Mouse (Mus musculus) G1E (cell line): ENCODE results near the gene Gm49383. TPM values are rescaled to one million over a fixed set of nuclear protein-coding genes. Genes with fewer than 3 reads are reported as not detected.
"Not testable (repeated sequence)": the region's sequence is repeated elsewhere in the genome, so short reads cannot be mapped to it uniquely, and the experiment has no call there.

Experiments
- ATAC-seq: 2 replicates; pipeline ENCODE4 v1.8.0; 2016; ENCODE audit warnings: mild to moderate bottlenecking; ENCODE audit not compliant: insufficient number of reproducible peaks, poor library complexity, low FRiP score, severe bottlenecking; ENCODE audit errors: extremely low read depth
- DNase-seq: peaks from one replicate; pipeline ENCODE4 v3.0.0; 2012; ENCODE audit warnings: low spot score
- H3K27me3 ChIP-seq: 2 replicates; pipeline ENCODE4 v1.6.1; 2012; ENCODE audit warnings: mild to moderate bottlenecking, low read length, inconsistent platforms; ENCODE audit not compliant: insufficient read depth
- H3K36me3 ChIP-seq: replicated peaks from 2 replicates; pipeline ENCODE3; 2012; ENCODE audit warnings: mild to moderate bottlenecking, inconsistent platforms
- H3K4me1 ChIP-seq: 2 replicates; pipeline ENCODE4 v1.6.1; 2012; ENCODE audit warnings: low read depth, low read length, inconsistent platforms, mixed read lengths; ENCODE audit not compliant: insufficient read depth
- H3K4me3 ChIP-seq: 2 replicates; pipeline ENCODE4 v1.5.1; 2012; ENCODE audit warnings: low read depth, mild to moderate bottlenecking, inconsistent platforms, low read length, moderate library complexity, mixed read lengths
- H3K9me3 ChIP-seq: replicated peaks from 2 replicates; pipeline ENCODE4 v1.6.1; 2012; ENCODE audit warnings: inconsistent platforms
- CTCF ChIP-seq: IDR thresholded peaks from 2 replicates; pipeline ENCODE4 v1.5.1; 2012; ENCODE audit warnings: low read depth, low read length, inconsistent platforms, mixed read lengths
- GATA1 ChIP-seq: IDR thresholded peaks from 2 replicates; pipeline ENCODE4 v1.6.1; 2012; ENCODE audit warnings: borderline replicate concordance, low read length, inconsistent platforms, mixed read lengths
- GATA2 ChIP-seq: IDR thresholded peaks from 2 replicates; pipeline ENCODE4 v1.6.1; 2012; ENCODE audit warnings: low read depth, low read length, inconsistent platforms, borderline replicate concordance
- POLR2AphosphoS5 ChIP-seq: IDR thresholded peaks from 2 replicates; pipeline ENCODE4 v1.6.1; 2012; ENCODE audit warnings: low read depth, low read length, inconsistent platforms; ENCODE audit not compliant: insufficient replicate concordance
- TAL1 ChIP-seq: conservative IDR thresholded peaks from 2 replicates; pipeline ENCODE4 v1.6.1; 2012; ENCODE audit warnings: low read depth, low read length, inconsistent platforms, mixed read lengths
- polyA plus RNA-seq: library from polyadenylated mRNA; stranded (reverse); fragments of >175 nt; gene quantifications from 2 replicates; pipeline ENCODE4 v1.2.3, GENCODE M21; 2012
- total RNA-seq, 2 experiments: library from RNA; stranded (forward) in 1 of 2; stranded (reverse) in 1 of 2; fragments of 200-1000 nt in 1 of 2; fragments of >200 nt in 1 of 2; fragmentation: Nextera tagmentation in 1 of 2; gene quantifications; 2 replicates each; pipeline ENCODE4 v1.2.3; 2014 to 2017

Gm49383 gene
- total and polyA plus RNA-seq, 3 experiments = 33.0 to 75.5 (median 56.1) TPM

DNA sequence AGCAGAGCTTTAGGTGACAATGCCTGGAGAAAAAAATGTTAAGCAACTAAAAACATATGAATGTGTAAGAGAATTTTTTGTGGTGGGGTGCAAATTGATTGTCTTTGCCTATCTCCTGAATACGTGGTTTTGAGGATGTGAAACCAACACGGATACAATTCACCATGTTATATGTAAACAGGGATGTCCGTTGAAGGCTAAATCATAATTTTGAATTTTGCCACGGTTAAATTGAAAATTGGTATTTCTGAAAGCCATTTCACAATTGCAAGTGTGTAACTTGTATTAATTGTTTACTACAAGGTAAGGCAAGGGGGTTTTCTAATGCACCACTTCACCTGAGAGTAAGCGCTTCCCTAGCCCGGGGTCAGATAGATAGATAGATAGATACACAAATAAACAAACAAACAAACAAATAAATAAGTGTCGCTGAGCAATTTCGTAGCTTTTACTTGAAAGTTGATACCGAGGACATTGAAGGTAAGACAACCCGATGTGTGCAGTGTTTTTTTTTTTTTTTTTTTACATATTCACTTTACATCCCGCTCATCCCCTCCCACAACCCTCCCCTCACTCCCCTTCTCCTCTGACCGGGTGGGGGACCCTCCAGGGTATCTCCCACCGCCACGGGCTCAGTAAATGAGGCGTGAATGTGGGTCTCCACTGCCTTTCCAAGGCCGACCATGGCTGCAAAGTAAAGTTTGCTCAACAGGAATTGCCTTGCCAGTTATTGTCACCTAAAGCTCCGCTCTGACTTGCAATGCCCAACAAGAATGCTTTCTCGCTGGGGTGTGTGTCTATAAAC, 29.0 kb downstream of the Gm49383 start:
- Histone ChIP-seq H3K4me1 (peaks cover 42% of the 10 kb centered on the region), H3K36me3 (peaks cover 20% of the 10 kb centered on the region), H3K27me3 (no peaks in the 10 kb centered on the region), H3K9me3 (no peaks in the 10 kb centered on the region), H3K4me3 (peak overlapping the region; percentile 87)
- ATAC-seq (peak; percentile 5; the same call in 1 of the 2 replicates), DNase-seq (no peak)
- TF ChIP-seq POLR2AphosphoS5 = no peak
- no peak for TF ChIP-seq CTCF
- TF ChIP-seq GATA2 = no peak
- TF ChIP-seq TAL1 = no peak
- TF ChIP-seq GATA1 = no peak

DNA sequence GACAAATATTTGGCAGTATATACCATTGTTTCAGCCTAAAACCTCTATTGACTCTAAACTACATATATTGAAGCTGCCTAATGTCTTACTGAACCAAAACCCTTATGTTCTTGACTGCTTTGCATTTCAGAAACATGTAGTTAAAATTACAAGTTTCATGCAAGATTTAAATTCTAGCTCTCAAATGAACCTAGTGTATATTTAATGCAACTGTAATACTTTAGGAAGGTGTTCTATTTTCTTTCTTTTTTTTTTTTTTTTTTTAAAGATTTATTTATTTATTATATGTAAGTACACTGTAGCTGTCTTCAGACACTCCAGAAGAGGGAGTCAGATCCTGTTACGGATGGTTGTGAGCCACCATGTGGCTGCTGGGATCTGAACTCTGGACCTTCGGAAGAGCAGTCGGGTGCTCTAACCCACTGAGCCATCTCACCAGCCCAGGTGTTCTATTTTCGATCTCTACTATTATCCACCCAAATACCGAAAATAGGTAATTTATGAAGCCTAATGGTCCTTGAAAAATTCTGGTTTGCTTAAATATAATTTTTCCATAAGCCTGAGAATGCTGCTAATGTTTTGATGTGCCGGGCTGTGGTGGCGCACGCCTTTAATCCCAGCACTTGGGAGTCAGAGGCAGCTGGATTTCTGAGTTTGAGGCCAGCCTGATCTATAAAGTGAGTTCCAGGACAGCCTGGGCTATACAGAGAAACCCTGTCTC, 29.9 kb downstream of the Gm49383 start:
- not testable (repeated sequence) for H3K9me3 ChIP-seq, DNase-seq, ATAC-seq, H3K4me3 ChIP-seq, H3K27me3 ChIP-seq
- H3K4me1 ChIP-seq = peaks cover 41% of the 10 kb centered on the region
- peaks cover 15% of the 10 kb centered on the region for H3K36me3 ChIP-seq

DNA sequence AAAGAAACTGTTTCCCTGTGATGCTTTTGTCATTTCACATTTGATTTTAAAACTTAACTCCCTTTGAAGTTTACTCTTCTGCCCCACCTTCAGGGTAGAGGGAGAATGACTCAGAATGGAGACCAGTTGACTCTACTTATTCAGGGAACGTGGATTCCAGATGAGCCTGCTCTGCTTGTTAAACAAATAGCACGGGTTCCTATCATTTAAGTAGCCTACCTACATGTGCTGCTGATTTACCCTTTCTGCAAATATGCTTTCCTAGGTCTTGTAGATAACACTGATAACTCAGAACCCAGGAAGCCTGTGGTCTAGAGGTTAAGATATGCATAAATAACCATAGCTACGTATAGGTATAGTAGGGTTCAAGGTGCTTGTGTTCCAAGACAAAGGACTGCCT, 32.0 kb downstream of the Gm49383 start:
- no peaks in the 10 kb centered on the region for H3K9me3 ChIP-seq
- no peaks in the 10 kb centered on the region for H3K36me3 ChIP-seq
- no peak for DNase-seq
- H3K4me3 ChIP-seq = no peak overlapping the region
- peaks cover 32% of the 10 kb centered on the region for H3K4me1 ChIP-seq
- ATAC-seq = no peak
- TF ChIP-seq GATA2 (no peak), TAL1 (no peak), POLR2AphosphoS5 (no peak), GATA1 (no peak), CTCF (no peak)
- no peaks in the 10 kb centered on the region for H3K27me3 ChIP-seq

DNA sequence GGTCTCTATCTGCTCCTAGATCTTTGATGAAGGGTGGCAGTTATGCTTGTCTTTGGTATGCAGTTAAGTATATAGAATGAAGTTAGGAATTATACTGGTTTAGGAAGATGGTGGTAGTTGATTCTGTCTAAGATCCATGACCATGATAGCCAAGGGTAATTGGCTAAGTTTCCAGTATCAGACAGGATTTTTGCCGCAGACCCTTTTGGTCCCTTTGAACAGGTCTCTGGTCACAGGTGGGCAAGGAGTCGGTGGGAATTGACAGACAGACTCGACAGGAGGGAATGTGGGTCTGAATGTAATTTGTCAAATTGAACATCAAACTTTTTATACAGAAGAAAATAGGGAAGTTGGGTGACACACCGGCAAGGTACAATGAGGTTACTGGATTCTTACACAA, 33.3 kb downstream of the Gm49383 start:
- not testable (repeated sequence) for ATAC-seq, H3K4me3 ChIP-seq, DNase-seq, H3K36me3 ChIP-seq, H3K9me3 ChIP-seq, H3K27me3 ChIP-seq
- H3K4me1 ChIP-seq = peaks cover 27% of the 10 kb centered on the region

DNA sequence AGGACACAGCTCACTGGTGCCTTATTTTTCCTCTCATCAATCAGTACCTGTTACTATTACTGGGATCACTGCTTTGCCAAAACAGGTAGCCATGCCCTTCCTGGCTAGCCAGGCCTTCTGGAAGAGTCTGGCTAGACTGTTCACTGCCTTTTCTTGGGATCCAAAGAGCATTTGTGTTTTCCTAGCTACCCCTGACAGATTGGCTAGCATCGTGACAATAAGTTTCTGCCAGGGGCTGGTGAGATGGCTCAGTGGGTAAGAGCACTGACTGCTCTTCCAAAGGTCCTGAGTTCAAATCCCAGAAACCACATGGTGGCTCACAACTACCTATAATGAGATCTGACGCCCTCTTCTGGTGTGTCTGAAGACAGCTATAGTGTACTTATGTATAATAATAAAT, 36.2 kb downstream of the Gm49383 start:
- H3K9me3 ChIP-seq, DNase-seq, H3K27me3 ChIP-seq, H3K4me3 ChIP-seq, ATAC-seq: not testable (repeated sequence)
- peaks cover 25% of the 10 kb centered on the region for H3K36me3 ChIP-seq
- peaks cover 32% of the 10 kb centered on the region for H3K4me1 ChIP-seq

DNA sequence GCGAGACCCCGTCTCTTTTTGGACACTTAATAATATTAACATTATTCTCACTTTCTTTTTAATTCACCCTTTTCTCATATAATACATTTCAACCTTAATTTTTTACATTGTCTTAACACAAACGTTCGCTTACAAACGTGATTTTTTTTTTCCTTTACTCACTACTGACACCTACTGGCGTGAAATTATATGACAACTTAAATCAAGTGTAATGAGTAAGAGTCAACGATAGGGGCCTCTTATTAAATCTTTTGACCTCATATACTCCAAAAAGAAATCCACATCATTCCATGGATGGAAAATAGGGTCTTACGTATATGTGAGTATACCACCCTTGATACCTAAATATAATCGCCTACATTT, 37.3 kb downstream of the Gm49383 start:
- ATAC-seq (peak; percentile 23), DNase-seq (no peak)
- no peaks in the 10 kb centered on the region for H3K9me3 ChIP-seq
- H3K36me3 ChIP-seq = peaks cover 34% of the 10 kb centered on the region
- no peak overlapping the region; the same call in 1 of the 2 replicates for H3K4me3 ChIP-seq
- TF ChIP-seq GATA2 (no peak), CTCF (peak; percentile 62; the same call in 1 of the 2 replicates)
- no peaks in the 10 kb centered on the region for H3K27me3 ChIP-seq
- H3K4me1 ChIP-seq = peaks cover 24% of the 10 kb centered on the region

DNA sequence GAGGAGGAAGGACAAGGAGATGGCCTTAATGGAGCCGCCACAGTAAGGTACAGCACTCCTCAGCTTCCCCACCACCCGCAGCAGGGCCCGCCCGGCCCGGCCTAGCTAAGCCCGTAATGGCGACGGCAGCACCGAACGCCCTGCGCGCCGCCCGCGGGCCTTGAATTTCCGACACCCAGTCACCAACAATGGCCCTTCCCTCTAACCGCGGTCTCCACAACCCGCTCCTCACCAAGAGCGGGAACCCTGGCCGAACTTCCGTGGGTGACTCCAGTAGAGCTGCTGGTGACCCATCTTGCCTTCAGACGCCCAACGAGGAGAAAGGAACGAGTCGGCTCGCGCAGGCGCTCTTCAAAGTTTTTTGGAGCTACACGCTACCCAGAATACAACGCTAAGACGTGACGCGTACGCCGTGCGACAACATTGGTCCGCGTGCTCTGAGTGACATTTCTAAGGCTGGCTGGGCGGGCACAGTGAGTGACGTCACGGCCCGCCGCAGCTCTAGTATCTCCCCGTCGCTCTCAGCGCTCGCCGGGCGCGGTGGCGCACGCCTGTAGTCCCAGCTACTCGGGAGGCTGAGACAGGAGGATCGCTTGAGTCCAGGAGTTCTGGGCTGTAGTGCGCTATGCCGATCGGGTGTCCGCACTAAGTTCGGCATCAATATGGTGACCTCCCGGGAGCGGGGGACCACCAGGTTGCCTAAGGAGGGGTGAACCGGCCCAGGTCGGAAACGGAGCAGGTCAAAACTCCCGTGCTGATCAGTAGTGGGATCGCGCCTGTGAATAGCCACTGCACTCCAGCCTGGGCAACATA, 37.9 kb downstream of the Gm49383 start, which contains the start of gene Rps29:
Gene Rps29, minus strand, starts transcription at position 422 of the 813 bp plus-strand sequence.
- ATAC-seq = peak; percentile 84
- Histone ChIP-seq H3K36me3 (peaks cover 35% of the 10 kb centered on the region), H3K4me3 (peak within 1 kb of the TSS; percentile 78), H3K4me1 (peaks cover 22% of the 10 kb centered on the region)
- not testable (repeated sequence) for H3K9me3 ChIP-seq, H3K27me3 ChIP-seq
- peak; percentile 91 for DNase-seq
